Mouse (Mus musculus): ENCODE results near the gene H2al1e.
"Not testable (repeated sequence)": the region's sequence is repeated elsewhere in the genome, so short reads cannot be mapped to it uniquely, and the experiment has no call there.

Gene H2al1e

DNA sequence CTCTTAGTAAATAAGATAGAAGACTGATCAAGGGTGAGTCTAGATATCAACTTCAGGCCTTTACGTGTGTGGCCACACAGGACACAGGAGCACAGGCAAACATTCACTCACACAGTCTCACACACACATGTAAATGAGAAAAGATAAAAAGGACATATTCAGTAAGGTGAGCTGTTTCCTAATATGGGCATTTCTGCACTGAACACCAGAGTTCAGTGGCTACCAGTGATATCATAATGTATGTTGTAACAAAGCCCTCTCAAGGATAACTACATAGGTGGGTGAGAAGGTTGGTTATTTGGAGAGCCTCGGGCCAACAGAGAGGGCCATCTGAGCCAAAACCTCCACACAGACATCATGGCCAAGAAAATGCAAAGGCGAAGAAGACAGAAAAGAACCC is at the start of gene H2al1e:
TSS of gene H2al1e (plus strand) at position 301 of the 400 bp plus-strand sequence.
- DNase-seq = not testable (repeated sequence)

- no peak for DNase-seq
Observed at GRCm38 (mm10) chrX:11264918-11265317, 46.8 kb upstream of the H2al1e start.

DNA sequence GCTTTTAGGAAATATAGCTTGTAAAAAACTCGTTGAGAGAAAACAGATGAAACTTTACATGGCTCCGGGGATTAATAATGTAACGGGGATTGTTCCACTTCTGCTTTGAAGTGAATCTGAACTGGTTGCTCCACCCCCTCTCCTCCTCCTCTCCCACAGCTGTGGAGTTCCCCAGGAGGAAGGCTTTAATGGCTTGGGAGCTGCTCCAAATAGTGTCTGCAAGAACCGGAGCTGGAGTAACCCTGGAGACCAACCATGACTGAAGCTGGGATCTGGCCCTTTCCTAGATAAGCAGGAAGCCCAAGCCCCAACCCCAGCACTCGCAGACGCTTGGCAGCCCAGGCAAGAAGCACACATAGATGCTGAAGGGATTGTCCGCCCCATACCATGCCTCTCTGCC is 43.9 kb upstream of the H2al1e start:
- DNase-seq = peak; percentile 5 to 15

DNA sequence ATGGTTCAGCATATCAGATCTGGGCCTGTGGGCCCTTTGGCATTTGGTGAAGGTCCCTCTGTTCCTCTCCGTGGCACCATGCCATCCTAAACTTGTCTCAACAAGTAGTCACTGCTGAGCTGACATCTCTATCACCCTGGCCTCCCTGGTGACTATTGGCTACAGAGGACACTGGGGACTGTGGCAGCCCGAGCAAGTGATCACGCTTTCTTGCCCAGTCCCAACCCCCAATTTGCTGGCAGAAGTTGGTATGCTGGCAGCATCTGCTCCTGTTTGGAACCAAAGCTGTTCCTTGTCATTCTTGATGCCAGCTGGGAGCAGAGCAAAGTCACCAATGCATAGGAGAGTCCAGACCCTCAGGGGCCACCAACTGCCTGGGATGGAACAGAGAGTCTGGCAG is 42.7 kb upstream of the H2al1e start:
- DNase-seq = no peak

DNA sequence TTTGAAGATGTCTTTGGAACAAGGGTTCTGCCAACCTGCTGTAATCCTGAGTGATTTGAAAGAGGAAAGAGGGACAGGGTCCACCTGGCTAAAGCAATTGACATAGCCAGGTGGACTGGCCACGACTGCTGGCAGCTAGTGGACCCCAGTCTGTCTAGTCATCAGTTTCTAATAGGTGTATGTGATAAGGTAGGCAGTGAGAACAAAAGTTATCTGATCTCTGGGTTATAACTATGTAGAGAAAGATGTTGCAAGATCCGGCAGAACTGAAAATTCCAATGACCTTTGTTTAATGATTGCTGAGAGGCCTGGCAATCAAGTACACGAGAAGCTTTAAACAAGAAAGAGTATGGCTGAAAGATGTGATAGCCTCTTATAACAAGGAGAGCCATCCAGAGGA is 38.5 kb upstream of the H2al1e start:
- no peak for DNase-seq

GRCm38 (mm10) chrX:11277083-11277482 is 34.7 kb upstream of the H2al1e start:
- DNase-seq = no peak

- no peak for DNase-seq
Observed at GRCm38 (mm10) chrX:11280741-11281140, 31.0 kb upstream of the H2al1e start.

GRCm38 (mm10) chrX:11288306-11288882 is 23.3 kb upstream of the H2al1e start:
- peak; percentile 20 to 49 for DNase-seq

DNA sequence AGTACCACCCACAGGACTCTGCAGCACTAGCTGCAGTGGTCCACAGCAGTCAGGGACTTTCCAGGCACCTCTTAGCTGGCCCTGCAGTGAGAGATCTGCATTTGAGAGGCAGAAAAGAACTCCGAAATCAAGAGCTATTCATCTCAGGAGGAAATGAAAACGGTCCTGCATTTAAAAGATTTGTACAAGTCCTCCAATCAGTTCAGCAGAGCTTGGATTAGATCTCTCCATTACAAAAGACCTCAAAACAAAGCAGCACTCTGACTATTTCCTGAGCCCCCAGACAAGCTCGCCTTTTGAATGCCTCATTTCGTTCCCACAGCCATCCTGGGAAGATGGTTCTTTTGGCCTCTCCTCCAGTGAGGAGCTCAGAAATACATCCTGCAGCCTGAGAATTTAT is 22.5 kb upstream of the H2al1e start:
- DNase-seq = no peak

GRCm38 (mm10) chrX:11298957-11299356 is 12.8 kb upstream of the H2al1e start, which contains the start of gene H2al1a:
TSS of gene H2al1a (plus strand) at chrX:11299257.
- DNase-seq = not testable (repeated sequence)

GRCm38 (mm10) chrX:11302132-11302531 is 9.6 kb upstream of the H2al1e start, which contains the start of gene H2al1b:
TSS of gene H2al1b (plus strand) at chrX:11302432.
- not testable (repeated sequence) for DNase-seq

DNA sequence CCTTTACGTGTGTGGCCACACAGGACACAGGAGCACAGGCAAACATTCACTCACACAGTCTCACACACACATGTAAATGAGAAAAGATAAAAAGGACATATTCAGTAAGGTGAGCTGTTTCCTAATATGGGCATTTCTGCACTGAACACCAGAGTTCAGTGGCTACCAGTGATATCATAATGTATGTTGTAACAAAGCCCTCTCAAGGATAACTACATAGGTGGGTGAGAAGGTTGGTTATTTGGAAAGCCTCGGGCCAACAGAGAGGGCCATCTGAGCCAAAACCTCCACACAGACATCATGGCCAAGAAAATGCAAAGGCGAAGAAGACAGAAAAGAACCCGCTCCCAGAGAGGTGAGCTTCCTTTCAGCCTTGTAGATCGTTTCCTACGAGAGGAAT is 6.4 kb upstream of the H2al1e start, which contains the start of gene H2al1c:
TSS of gene H2al1c (plus strand) at position 301 of the 400 bp plus-strand sequence.
- DNase-seq = not testable (repeated sequence)

GRCm38 (mm10) chrX:11308524-11308923 is 3.2 kb upstream of the H2al1e start, which contains the start of gene H2al1d:
TSS of gene H2al1d (plus strand) at chrX:11308824.
- DNase-seq = not testable (repeated sequence)

- DNase-seq = not testable (repeated sequence)
Observed at GRCm38 (mm10) chrX:11314858-11315257, 3.1 kb downstream of the H2al1e start, which contains the start of gene H2al1f. TSS of gene H2al1f (plus strand) at chrX:11315158.

- not testable (repeated sequence) for DNase-seq
Observed at GRCm38 (mm10) chrX:11317956-11318355, 6.2 kb downstream of the H2al1e start, which contains the start of gene H2al1g. TSS of gene H2al1g (plus strand) at chrX:11318256.

GRCm38 (mm10) chrX:11321192-11321591 is 9.5 kb downstream of the H2al1e start, which contains the start of gene H2al1h:
TSS of gene H2al1h (plus strand) at chrX:11321492.
- not testable (repeated sequence) for DNase-seq

DNA sequence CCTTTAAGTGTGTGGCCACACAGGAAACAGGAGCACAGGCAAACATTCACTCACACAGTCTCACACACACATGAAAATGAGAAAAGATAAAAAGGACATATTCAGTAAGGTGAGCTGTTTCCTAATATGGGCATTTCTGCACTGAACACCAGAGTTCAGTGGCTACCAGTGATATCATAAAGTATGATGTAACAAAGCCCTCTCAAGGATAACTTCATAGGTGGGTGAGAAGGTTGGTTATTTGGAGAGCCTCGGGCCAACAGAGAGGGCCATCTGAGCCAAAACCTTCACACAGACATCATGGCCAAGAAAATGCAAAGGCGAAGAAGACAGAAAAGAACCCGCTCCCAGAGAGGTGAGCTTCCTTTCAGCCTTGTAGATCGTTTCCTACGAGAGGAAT is 12.6 kb downstream of the H2al1e start, which contains the start of gene H2al1i:
TSS of gene H2al1i (plus strand) at position 301 of the 400 bp plus-strand sequence.
- DNase-seq = not testable (repeated sequence)

- not testable (repeated sequence) for DNase-seq
Observed at GRCm38 (mm10) chrX:11327522-11327921, 15.8 kb downstream of the H2al1e start, which contains the start of gene H2al1j. TSS of gene H2al1j (plus strand) at chrX:11327822.

- peak in 1 of 2 experiments; percentile 10 for DNase-seq
Observed at GRCm38 (mm10) chrX:11345762-11346161, 34.0 kb downstream of the H2al1e start.

GRCm38 (mm10) chrX:11346756-11347155 is 35.0 kb downstream of the H2al1e start:
- DNase-seq = no peak

DNA sequence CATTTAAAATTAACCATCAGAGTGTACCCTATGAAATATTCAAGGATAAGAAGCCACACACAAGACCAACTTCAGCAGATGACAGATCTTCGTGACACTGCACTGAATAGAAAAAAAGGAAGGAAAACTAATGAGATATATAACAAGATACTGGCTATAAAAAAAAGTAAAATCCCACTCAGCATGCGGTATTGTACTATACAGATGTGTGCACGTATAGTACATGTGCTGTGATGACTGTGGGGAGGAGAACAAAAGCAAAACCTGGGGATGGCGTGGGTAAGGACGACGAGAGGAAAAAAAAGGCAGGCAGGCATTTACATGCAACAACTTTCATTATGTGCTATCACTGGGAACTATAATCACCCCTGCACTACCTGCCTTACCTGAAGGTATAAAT is 49.1 kb downstream of the H2al1e start:
- no peak for DNase-seq

DNA sequence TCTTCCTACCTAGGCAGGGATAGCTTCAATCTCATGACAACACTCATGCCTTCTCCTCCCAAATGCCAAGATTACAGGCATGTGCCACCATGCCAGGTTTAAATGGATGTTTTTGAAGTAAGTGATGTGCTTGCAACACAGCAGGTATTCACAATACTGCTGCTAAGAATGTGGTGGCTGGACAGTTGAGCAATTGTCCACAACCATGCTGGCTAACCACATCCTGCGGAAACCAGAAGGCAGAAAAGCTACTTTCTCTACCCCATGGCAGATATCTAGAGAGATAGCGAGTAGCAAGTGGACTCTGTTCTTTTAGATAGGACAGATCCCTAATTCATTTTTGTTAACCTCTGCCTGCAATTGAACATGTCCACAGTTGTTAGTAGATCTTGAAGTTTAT is 49.5 kb downstream of the H2al1e start:
- DNase-seq = no peak
